Mouse (Mus musculus): Measurements from ENCODE around the gene Rbfox1.

The Rbfox1 gene

GRCm38 (mm10) chr16:6839299-6839995, 954.3 kb downstream of the Rbfox1 start:
- CTCF ChIA-PET = no interaction called here

DNA sequence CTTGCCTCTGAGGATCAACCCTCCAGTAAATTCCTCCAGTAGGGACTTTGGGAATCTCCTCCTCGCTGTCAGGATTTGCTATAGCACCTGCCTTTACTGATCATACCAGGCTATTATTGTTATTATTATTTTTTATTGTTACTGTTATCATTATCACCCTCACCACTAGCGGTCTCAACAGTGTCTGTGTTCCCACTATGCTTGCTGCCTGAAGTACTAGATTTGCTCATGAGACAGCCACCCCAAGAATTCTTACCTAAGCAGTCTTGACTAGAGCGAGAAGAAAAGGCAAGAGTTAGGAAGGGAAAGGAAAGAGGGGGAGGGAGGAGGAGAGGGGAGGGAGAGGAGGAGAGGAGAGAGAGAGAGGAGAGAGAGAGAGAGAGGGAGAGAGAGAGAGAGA, 954.9 kb downstream of the Rbfox1 start:
- CTCF ChIA-PET = no interaction called here

DNA sequence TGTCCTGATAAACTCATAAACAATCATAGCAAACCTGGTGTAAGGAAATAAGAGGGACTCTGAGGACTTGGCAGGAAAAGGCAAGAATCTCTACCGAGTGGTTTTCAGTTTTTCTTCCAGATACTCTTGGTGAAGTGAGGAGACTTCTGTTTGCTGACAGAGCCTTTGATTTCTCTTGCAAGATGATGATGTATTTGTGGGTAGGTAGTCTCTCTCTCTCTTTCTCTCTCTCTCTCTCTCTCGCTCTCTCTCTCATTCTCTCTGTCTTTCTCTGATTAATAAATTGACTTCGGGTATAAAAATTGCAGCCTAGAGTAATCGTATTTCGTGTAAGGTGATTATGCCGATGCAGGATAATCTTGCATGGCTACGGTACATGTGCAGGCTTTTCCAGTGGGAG, 955.3 kb downstream of the Rbfox1 start:
- CTCF ChIA-PET = no interaction called here

GRCm38 (mm10) chr16:6842066-6842785, 957.1 kb downstream of the Rbfox1 start:
- CTCF ChIA-PET = interaction anchor here (0.6 kb wide), 1 partner anchor 17 kb away, joined by 3 read pairs; no protein-coding TSS in a partner anchor

- CTCF ChIA-PET = no interaction called here
Measured at GRCm38 (mm10) chr16:6844659-6845058, 959.5 kb downstream of the Rbfox1 start.

- CTCF ChIA-PET = no interaction called here
Measured at GRCm38 (mm10) chr16:6851393-6851792, 966.2 kb downstream of the Rbfox1 start.

GRCm38 (mm10) chr16:6853796-6854195, 968.6 kb downstream of the Rbfox1 start:
- CTCF ChIA-PET = no interaction called here

GRCm38 (mm10) chr16:6861656-6862055, 976.5 kb downstream of the Rbfox1 start:
- CTCF ChIA-PET = interaction anchor here (0.7 kb wide), 1 partner anchor 799 kb away, joined by 3 read pairs; no protein-coding TSS in a partner anchor

DNA sequence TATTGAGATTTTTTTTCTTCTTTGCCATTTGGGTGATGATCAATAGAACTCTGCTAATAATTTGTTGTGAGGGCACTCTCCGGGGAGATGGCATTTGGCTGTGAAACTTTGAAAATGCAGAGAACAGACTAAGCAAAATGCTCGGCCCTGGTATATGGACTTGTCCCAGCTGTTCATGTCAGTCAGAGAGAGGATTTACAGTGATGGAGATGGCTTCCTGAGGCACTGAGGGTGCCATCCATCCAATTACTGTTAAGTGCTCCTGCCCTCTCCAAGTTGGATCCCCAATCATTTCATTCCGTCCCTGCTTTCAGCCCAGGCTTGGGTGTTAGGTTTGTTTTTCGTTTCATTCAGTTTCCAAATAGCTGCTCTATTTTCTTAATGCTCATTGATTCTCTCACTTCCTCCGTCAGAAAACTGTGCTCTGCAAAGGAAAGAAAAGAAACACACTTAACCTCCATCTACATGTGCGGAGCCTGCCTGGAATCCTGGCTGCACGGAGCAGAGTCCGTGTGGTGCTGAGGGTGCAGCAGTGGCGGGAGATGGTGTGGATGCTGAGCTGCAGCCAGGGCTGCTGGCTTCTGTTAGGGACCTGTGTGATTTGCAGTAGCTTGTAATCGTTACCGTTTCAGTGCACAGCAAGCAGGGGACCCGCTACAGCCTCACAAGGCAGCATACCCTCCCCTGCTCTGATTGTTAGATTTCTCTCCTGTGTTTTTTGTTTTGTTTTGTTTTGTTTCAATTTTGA, 997.7 kb downstream of the Rbfox1 start:
- CTCF ChIA-PET = no interaction called here

DNA sequence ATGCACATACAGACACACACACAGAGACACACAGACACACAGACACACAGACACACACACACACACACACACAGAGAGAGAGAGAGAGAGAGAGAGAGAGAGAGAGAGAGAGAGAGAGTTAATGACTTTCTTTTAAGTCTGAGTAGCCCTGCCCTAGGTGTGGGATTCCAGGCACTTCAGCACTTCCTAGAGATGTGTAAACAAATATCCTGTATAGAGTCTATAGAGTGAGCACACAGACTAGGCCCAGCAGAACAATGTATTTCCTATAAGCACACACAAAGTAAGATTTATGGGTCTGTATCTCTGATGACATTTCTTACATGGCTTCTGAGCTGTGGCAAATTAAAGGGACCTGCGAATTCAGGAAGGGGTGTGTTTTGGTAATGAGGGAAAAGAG, 998.6 kb downstream of the Rbfox1 start:
- CTCF ChIA-PET = no interaction called here

DNA sequence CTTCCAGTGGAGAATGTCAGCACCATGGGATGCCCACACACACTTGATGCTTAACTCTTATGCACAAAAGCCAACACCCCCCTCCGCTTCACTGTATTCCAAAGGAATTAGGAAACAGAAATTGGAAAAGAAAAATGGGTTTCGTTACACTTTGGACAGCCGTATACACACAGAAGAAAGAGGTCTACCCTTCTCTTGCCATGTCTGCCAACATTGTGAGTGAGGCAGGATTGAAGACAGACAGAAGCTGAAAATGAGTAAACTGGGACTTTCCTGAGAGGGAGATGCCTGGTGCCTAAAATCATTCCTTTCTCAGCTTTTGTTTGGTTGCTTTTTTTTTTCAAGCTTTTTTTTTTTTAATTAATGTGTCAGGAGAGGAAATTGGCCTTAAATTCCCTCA, 1000.5 kb downstream of the Rbfox1 start:
- CTCF ChIA-PET = no interaction called here

DNA sequence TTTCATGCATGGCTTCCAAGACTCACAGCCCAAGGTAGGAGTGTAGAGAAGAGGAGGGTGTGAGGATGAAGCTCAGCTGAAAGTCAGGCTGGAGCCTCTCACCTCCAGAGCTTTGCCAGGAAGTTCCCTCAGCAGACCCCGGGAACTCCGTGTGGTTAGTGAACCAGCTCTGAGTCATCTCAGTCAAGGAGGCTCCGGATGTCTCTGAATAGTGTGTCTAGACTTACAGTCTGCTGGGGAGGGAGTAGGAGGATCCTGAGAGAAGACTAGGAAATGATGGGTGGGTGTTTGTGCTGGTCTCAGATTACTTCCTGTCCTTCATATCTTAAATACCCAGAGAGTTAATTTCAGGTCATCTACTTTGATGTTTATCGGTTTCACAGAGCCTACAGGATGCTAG, 1004.1 kb downstream of the Rbfox1 start:
- CTCF ChIA-PET = no interaction called here

DNA sequence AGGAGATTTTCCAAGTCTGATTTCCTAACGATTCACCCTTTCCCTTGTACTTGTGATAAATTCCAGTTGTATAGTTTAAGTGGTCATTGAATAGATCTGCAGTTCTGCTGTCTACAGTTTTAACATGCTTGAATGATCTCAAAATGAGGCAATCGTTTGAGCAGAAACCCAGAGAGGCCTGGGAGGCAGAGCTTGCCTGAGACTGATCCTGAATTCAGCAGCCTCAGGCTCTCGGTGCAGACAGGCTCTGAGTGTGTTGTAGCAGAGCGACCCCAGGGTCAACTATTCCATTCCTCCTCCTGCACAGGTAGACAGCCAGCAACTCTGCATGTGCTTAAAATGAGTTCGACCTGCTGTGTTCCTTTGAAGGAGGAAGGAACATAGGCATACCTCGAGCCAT, 1012.6 kb downstream of the Rbfox1 start:
- CTCF ChIA-PET = no interaction called here

GRCm38 (mm10) chr16:6900006-6900405, 1014.9 kb downstream of the Rbfox1 start:
- CTCF ChIA-PET = interaction anchor here (0.6 kb wide), 1 partner anchor 378 kb away, joined by 3 read pairs; no protein-coding TSS in a partner anchor

DNA sequence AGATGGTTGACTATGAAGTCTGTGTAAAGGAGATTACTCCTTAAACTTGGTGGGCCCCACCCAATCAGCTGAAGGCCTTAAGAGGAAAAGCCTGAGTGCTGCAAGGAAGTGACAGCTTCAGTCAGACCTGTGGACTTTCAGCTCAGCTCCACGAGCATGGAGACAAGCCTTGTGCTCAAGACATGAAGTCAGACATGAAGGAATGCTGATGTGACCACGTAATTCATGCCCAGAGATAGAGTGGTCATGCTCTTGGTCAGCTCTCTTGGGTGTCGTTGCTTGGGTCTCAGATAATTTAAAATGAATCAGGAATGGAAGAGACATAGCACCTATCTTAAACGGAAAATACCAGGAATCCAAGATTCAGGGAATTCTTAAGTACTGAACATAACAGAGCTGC, 1019.8 kb downstream of the Rbfox1 start:
- CTCF ChIA-PET = no interaction called here

GRCm38 (mm10) chr16:6906001-6906400, 1020.8 kb downstream of the Rbfox1 start:
- CTCF ChIA-PET = no interaction called here

GRCm38 (mm10) chr16:6907550-6907949, 1022.4 kb downstream of the Rbfox1 start:
- CTCF ChIA-PET = no interaction called here

- CTCF ChIA-PET = no interaction called here
Measured at GRCm38 (mm10) chr16:6914531-6914930, 1029.4 kb downstream of the Rbfox1 start.

DNA sequence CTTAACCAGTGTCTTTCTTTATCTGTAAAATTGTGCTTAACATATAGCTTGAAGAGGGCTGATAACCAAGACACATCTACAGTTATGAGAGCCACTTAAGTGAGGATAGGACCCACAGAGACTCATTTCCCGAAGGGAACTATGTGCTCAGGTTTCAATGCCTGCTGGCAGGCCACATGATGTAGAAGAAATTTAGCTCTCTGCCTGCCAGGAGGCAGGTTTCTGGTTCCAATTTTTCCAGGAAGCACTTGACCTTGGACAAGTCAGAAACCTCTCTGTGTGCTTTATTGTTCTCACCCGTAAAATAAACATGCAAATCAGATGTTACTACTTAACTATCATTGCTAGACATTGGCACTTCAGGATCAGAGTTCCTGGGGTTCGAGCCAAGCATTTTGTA, 1033.5 kb downstream of the Rbfox1 start:
- CTCF ChIA-PET = no interaction called here

DNA sequence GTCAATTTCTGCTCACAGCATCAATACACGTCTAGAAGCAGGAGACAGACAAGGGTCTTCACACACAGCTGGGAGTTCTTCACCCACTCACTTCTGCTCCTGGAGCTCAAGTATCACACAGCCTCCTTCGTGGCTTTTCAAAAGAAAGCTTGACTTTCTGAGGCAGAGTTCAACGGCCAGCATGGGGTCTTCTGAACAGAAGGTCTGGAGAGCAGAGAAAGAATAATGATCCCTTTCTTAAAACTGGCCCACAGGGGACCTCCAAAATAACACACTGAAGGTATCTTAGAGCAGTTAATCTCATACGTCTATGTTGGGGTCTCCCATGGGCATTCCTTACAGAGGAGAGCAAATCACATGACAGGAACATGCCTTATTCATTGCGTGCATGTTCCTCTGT, 1034.5 kb downstream of the Rbfox1 start:
- CTCF ChIA-PET = no interaction called here

DNA sequence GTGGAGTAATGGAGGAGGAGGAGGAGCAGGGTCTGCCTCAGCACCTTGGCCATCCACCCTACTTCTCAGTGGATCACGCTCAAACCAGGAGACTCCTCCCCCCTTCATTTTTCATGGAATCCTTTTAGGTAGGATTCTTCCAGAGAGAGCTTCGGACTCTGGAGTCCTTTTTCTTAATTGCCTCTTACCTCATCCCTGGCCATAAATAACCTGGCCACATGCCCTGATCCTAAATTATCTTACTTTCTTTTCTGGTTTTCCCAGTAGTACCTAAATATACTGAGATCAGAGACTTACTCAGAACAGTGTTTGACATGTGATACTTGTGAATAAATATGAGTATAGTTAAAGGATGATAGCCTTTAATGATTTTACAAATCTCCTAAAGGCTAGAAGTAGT, 1042.5 kb downstream of the Rbfox1 start:
- CTCF ChIA-PET = no interaction called here

GRCm38 (mm10) chr16:6930795-6931194, 1045.6 kb downstream of the Rbfox1 start:
- CTCF ChIA-PET = no interaction called here

- CTCF ChIA-PET = no interaction called here
Measured at GRCm38 (mm10) chr16:6946151-6946550, 1061.0 kb downstream of the Rbfox1 start.
